ENCODE assay signal across 16 mouse cellular contexts in genomic region chr1:102825056-102825455, GRCm38 (mm10).
DNase-seq lines count a peak whose midpoint lies in the region; ATAC-seq and TF ChIP-seq lines count a peak whose summit lies in the region.
"Had no signal": no experiment of that assay in that cellular context is flagged by ENCODE, and none has a peak within 500 bp of the region (broad histone marks: within the 10 kb centered on the region; RNA-seq: fewer than 3 reads in every experiment).

No protein-coding gene starts in this region.

- H3K4me2 ChIP-seq in kidney, postnatal 0 days (ENCODE audit: low read length), result no peak overlapping the region
- no peak overlapping the region for H3K4me2 ChIP-seq in kidney, embryonic 15.5 days
- H3K4me2 ChIP-seq: midbrain, embryonic 12.5 days had no signal

- TF ChIP-seq CTCF in kidney, postnatal 0 days (IDR thresholded peaks at IDR 0.05; ENCODE audit: low read depth), result no peak
- TF ChIP-seq CTCF in cerebellum, adult 2 months (IDR thresholded peaks at IDR 0.05; ENCODE audit: borderline replicate concordance, insufficient read depth, low read depth, low read length), result no peak

- H3K9ac ChIP-seq in kidney, postnatal 0 days (ENCODE audit: low read depth, low read length), result no peak overlapping the region
- no peak overlapping the region for H3K9ac ChIP-seq in kidney, embryonic 15.5 days
- H3K9ac ChIP-seq: midbrain, embryonic 12.5 days had no signal

- H3K27me3 ChIP-seq in kidney, postnatal 0 days (ENCODE audit: insufficient read depth, low read length), result no peaks in the 10 kb centered on the region
- H3K27me3 ChIP-seq in kidney, embryonic 15.5 days, result no peaks in the 10 kb centered on the region
- H3K27me3 ChIP-seq in cerebellum, adult 2 months (ENCODE audit: control insufficient read depth, insufficient read depth, low read length), result no peaks in the 10 kb centered on the region
- H3K27me3 ChIP-seq: midbrain, embryonic 12.5 days had no signal

- no peak overlapping the region for H3K27ac ChIP-seq in kidney, postnatal 0 days
- H3K27ac ChIP-seq in kidney, embryonic 15.5 days, result no peak overlapping the region
- no peak overlapping the region for H3K27ac ChIP-seq in cerebellum, adult 2 months (ENCODE audit: insufficient read depth, low read length)
- H3K27ac ChIP-seq: heart, embryonic 10.5 days; midbrain, embryonic 12.5 days had no signal

- no peak for TF ChIP-seq POLR2A in cerebellum, adult 2 months (IDR thresholded peaks at IDR 0.05; ENCODE audit: borderline replicate concordance, insufficient read depth, low read length)

- no peak overlapping the region for H3K4me3 ChIP-seq in kidney, postnatal 0 days (replicated peaks; ENCODE audit: low read depth, low read length)
- no peak overlapping the region for H3K4me3 ChIP-seq in kidney, embryonic 15.5 days (replicated peaks)
- no peak overlapping the region for H3K4me3 ChIP-seq in cerebellum, adult 2 months (replicated peaks; ENCODE audit: insufficient read depth, low read depth, low read length)
- H3K4me3 ChIP-seq: heart, embryonic 10.5 days; midbrain, embryonic 12.5 days; myocyte had no signal

- no peak for ATAC-seq in kidney, postnatal 0 days (replicated peaks; ENCODE audit: low FRiP score, low read depth)
- no peak for ATAC-seq in kidney, embryonic 15.5 days (replicated peaks; ENCODE audit: low FRiP score)
- ATAC-seq: forebrain, embryonic 16.5 days had no signal

- H3K36me3 ChIP-seq in kidney, postnatal 0 days (ENCODE audit: insufficient read depth, low read length), result no peaks in the 10 kb centered on the region
- H3K36me3 ChIP-seq in kidney, embryonic 15.5 days, result no peaks in the 10 kb centered on the region
- H3K36me3 ChIP-seq: heart, embryonic 10.5 days; midbrain, embryonic 12.5 days had no signal

- peak; percentile 15 for DNase-seq in kidney, postnatal 0 days (ENCODE audit: low spot score)
- DNase-seq in ovary, postnatal 36 days (ENCODE audit: low spot score), result peak; percentile 3
- DNase-seq in ovary, postnatal 10 days (ENCODE audit: low spot score), result no peak
- DNase-seq in embryo, embryonic 10.5 days (ENCODE audit: low spot score), result peak; percentile 17
- peak; percentile 10 for DNase-seq in mesoderm, embryonic 11.5 days (ENCODE audit: low read depth, low spot score)
- no peak for DNase-seq in adipocyte (ENCODE audit: low spot score)
- no peak for DNase-seq in cerebellum, adult 2 months
- DNase-seq: cerebellum, adult 11-12 months; layer of hippocampus, postnatal 36 days; left cerebral cortex, postnatal 4 days; lung, postnatal 36 days had no signal

- H3K9me3 ChIP-seq in kidney, postnatal 0 days (replicated peaks; ENCODE audit: low read length), result no peaks in the 10 kb centered on the region
- H3K9me3 ChIP-seq in kidney, embryonic 15.5 days (replicated peaks), result no peaks in the 10 kb centered on the region
- H3K9me3 ChIP-seq: heart, embryonic 10.5 days; midbrain, embryonic 12.5 days had no signal

- no peaks in the 10 kb centered on the region for H3K4me1 ChIP-seq in kidney, postnatal 0 days (replicated peaks; ENCODE audit: insufficient read depth, low read length)
- no peaks in the 10 kb centered on the region for H3K4me1 ChIP-seq in kidney, embryonic 15.5 days
- no peaks in the 10 kb centered on the region for H3K4me1 ChIP-seq in cerebellum, adult 2 months (ENCODE audit: control insufficient read depth, insufficient read depth, low read length)
- H3K4me1 ChIP-seq: heart, embryonic 10.5 days; midbrain, embryonic 12.5 days had no signal

- WGBS in kidney, postnatal 0 days, result 22% methylated on average over 9 of the region's 9 CpGs
- 21% methylated on average over 9 of the region's 9 CpGs for WGBS in kidney, embryonic 15.5 days
- 27% methylated on average over 9 of the region's 9 CpGs for WGBS in cerebellum, adult 2 months

Comparison
In these comparisons a context has a peak if more than half of its experiments do, and no peak if none do; other contexts are left out.
1. DNase-seq: peak in kidney, postnatal 0 days (single experiment), ovary, postnatal 36 days (single experiment), embryo, embryonic 10.5 days (single experiment) and mesoderm, embryonic 11.5 days (single experiment); none in ovary, postnatal 10 days (single experiment), adipocyte (single experiment) and cerebellum, adult 2 months (0 of 2).